Mouse (Mus musculus): ENCODE measurements around the gene Polr3gl. TPM values are rescaled to one million over a fixed set of nuclear protein-coding genes. Genes with fewer than 3 reads are reported as not detected.
A peak's percentile ranks its signal among the peaks of the same experiment; 100 is the strongest.

The Polr3gl gene
- total RNA-seq, 1 experiment = 5.7 TPM

DNA sequence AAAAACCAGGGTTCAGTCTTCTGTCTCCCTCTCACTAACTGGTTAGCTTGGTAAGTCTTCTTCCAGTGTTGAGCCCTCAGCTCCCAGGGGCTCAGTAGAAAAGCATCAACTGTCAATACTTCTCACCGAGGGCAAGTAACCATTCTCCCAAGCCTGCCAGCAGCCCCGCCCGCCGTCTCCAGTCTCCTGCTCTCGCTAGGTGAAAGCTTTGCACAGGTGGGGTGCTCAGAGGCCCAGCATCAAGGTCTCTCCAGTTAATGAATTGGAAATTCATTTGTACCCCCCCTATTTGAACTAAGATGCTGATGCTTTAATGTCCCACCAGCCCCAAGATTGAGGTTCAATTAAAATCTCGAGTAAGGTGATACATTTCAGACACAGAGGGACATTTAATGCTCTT, 12.8 kb downstream of the Polr3gl start:
- Histone ChIP-seq H3K27ac (ENCODE audit: insufficient read depth, low read depth, low read length, poor library complexity, severe bottlenecking) (no peak overlapping the region), H3K4me3 (ENCODE audit: insufficient read depth in 1 of 2, low read depth in 1 of 2, low read length in 2 of 2, poor library complexity in 1 of 2, severe bottlenecking in 1 of 2) (no peak overlapping the region), H3K9me3 (ENCODE audit: control insufficient read depth, insufficient read depth, low read depth, low read length) (no peaks in the 10 kb centered on the region), H3K4me1 (ENCODE audit: control insufficient read depth in 2 of 2, insufficient read depth in 2 of 2, low read length in 2 of 2, poor library complexity in 1 of 2) (peaks cover 0 to 20% of the 10 kb centered on the region in 2 experiments; a peak in 3 of 4 replicates), H3K9ac (ENCODE audit: insufficient read depth, low read depth, low read length, poor library complexity, severe bottlenecking) (no peak overlapping the region), H3K36me3 (ENCODE audit: control insufficient read depth, insufficient read depth, low read length, poor library complexity, severe bottlenecking) (no peaks in the 10 kb centered on the region)
- in situ Hi-C loops (cut with MboI; ENCODE audit: low sequenced_read_pairs in 2 of 2, unreplicated experiment in 2 of 2) = no loop called here
- DNase-seq (ENCODE audit: low read depth, low spot score) = no peak
- TF ChIP-seq MAFK (IDR thresholded peaks at IDR 0.05; ENCODE audit: insufficient read depth, low read depth, low read length) (no peak), HCFC1 (IDR thresholded peaks at IDR 0.05; ENCODE audit: borderline replicate concordance, insufficient read depth, low read length) (no peak), CHD2 (IDR thresholded peaks at IDR 0.05; ENCODE audit: low read depth, low read length) (no peak), ZC3H11A (IDR thresholded peaks at IDR 0.05; ENCODE audit: borderline replicate concordance, low read depth, low read length) (no peak), ZNF384 (IDR thresholded peaks at IDR 0.05; ENCODE audit: low read depth, low read length) (no peak)

DNA sequence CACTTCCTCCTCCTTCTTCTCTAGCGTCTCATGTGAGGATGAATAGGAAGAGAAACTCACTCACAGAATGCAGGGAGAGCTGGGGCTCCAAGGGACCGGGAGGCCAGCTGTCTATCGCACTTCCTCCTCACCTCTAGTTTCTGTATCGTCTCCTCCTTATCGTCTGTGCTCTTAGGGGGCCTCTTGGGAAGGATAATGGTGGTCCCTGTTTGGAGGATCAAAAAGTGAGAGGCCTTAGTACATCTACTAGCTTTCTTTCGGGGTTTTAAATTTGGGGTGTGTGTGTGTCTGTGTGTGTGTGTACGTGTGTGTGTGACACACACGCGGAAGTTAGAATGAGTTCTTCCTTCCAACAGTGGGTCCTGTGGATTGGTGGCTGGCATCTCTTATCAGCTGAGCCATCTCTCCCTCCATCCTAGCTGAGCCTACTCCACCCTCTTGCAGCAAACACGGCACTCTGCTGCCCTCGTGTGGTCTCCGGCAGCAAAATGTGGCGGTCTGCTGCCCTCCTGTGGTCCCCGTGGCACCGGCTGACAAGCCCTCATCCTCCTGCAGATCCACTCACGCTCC, 14.0 kb downstream of the Polr3gl start:
- DNase-seq (ENCODE audit: low read depth, low spot score) = peak; percentile 89
- Histone ChIP-seq H3K27ac (ENCODE audit: insufficient read depth, low read depth, low read length, poor library complexity, severe bottlenecking) (no peak overlapping the region), H3K4me3 (ENCODE audit: insufficient read depth in 1 of 2, low read depth in 1 of 2, low read length in 2 of 2, poor library complexity in 1 of 2, severe bottlenecking in 1 of 2) (peak overlapping the region in 1 of 2 experiments; percentile 2; a peak in 1 of 4 replicates), H3K4me1 (ENCODE audit: control insufficient read depth in 2 of 2, insufficient read depth in 2 of 2, low read length in 2 of 2, poor library complexity in 1 of 2) (peaks cover 0 to 29% of the 10 kb centered on the region in 2 experiments; a peak in 3 of 4 replicates), H3K9me3 (ENCODE audit: control insufficient read depth, insufficient read depth, low read depth, low read length) (no peaks in the 10 kb centered on the region), H3K36me3 (ENCODE audit: control insufficient read depth, insufficient read depth, low read length, poor library complexity, severe bottlenecking) (no peaks in the 10 kb centered on the region), H3K9ac (ENCODE audit: insufficient read depth, low read depth, low read length, poor library complexity, severe bottlenecking) (peak overlapping the region; percentile 62; the same call in 1 of the 2 replicates)
- peak; percentile 48; the same call in 1 of the 2 replicates for TF ChIP-seq HCFC1 (IDR thresholded peaks at IDR 0.05; ENCODE audit: borderline replicate concordance, insufficient read depth, low read length)
- TF ChIP-seq ZNF384 (IDR thresholded peaks at IDR 0.05; ENCODE audit: low read depth, low read length) = no peak
- TF ChIP-seq CHD2 (IDR thresholded peaks at IDR 0.05; ENCODE audit: low read depth, low read length) = no peak
- TF ChIP-seq MAFK (IDR thresholded peaks at IDR 0.05; ENCODE audit: insufficient read depth, low read depth, low read length) = no peak
- peak; percentile 100 for TF ChIP-seq ZC3H11A (IDR thresholded peaks at IDR 0.05; ENCODE audit: borderline replicate concordance, low read depth, low read length)
- in situ Hi-C loops (cut with MboI; ENCODE audit: low sequenced_read_pairs in 2 of 2, unreplicated experiment in 2 of 2) = no loop called here

DNA sequence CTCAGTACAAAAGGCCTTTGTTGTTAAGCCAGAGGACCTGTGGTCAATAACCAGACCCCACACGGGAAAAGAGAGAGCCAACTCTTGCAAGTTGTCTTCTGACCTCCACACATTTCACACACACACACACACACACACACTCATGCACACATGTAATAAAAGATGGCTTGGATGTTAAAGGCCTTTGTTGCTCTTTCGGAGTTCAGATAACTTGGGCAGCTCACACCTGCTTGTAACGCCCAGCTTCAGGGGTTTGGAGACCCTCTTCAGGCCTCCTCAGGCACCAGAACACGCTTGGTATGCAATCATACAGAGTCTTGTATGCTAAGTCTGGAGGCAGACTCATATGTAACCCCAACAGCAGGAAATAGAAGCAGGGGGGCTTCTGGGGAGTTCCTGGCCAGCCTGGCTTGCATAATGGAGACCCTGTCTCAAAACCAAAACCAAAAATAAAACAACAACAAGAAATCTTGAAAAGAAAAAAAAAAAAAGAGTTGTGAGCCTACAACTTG, 14.7 kb downstream of the Polr3gl start:
- Histone ChIP-seq H3K4me3 (ENCODE audit: insufficient read depth in 1 of 2, low read depth in 1 of 2, low read length in 2 of 2, poor library complexity in 1 of 2, severe bottlenecking in 1 of 2) (no peak overlapping the region), H3K4me1 (ENCODE audit: control insufficient read depth in 2 of 2, insufficient read depth in 2 of 2, low read length in 2 of 2, poor library complexity in 1 of 2) (peaks cover 0 to 34% of the 10 kb centered on the region in 2 experiments; a peak in 3 of 4 replicates), H3K9ac (ENCODE audit: insufficient read depth, low read depth, low read length, poor library complexity, severe bottlenecking) (no peak overlapping the region; the same call in 1 of the 2 replicates), H3K36me3 (ENCODE audit: control insufficient read depth, insufficient read depth, low read length, poor library complexity, severe bottlenecking) (no peaks in the 10 kb centered on the region), H3K27ac (ENCODE audit: insufficient read depth, low read depth, low read length, poor library complexity, severe bottlenecking) (no peak overlapping the region; the same call in 1 of the 2 replicates), H3K9me3 (ENCODE audit: control insufficient read depth, insufficient read depth, low read depth, low read length) (no peaks in the 10 kb centered on the region)
- TF ChIP-seq ZC3H11A (IDR thresholded peaks at IDR 0.05; ENCODE audit: borderline replicate concordance, low read depth, low read length) (no peak), HCFC1 (IDR thresholded peaks at IDR 0.05; ENCODE audit: borderline replicate concordance, insufficient read depth, low read length) (no peak), ZNF384 (IDR thresholded peaks at IDR 0.05; ENCODE audit: low read depth, low read length) (no peak), MAFK (IDR thresholded peaks at IDR 0.05; ENCODE audit: insufficient read depth, low read depth, low read length) (no peak), CHD2 (IDR thresholded peaks at IDR 0.05; ENCODE audit: low read depth, low read length) (no peak)
- no peak for DNase-seq (ENCODE audit: low read depth, low spot score)
- in situ Hi-C loops (cut with MboI; ENCODE audit: low sequenced_read_pairs in 2 of 2, unreplicated experiment in 2 of 2) = no loop called here

GRCm38 (mm10) chr3:96578561-96579238, 15.3 kb downstream of the Polr3gl start:
- H3K36me3 ChIP-seq (ENCODE audit: control insufficient read depth, insufficient read depth, low read length, poor library complexity, severe bottlenecking) = no peaks in the 10 kb centered on the region
- H3K27ac ChIP-seq (ENCODE audit: insufficient read depth, low read depth, low read length, poor library complexity, severe bottlenecking) = peak overlapping the region; percentile 100; the same call in 1 of the 2 replicates

More at GRCm38 (mm10) chr3:96578561-96579238, 15.3 kb downstream of the Polr3gl start:
- in situ Hi-C loops (cut with MboI; ENCODE audit: low sequenced_read_pairs in 2 of 2, unreplicated experiment in 2 of 2) = no loop called here
- Histone ChIP-seq H3K9ac (ENCODE audit: insufficient read depth, low read depth, low read length, poor library complexity, severe bottlenecking) (peak overlapping the region; percentile 4; the same call in 1 of the 2 replicates), H3K4me3 (ENCODE audit: insufficient read depth in 1 of 2, low read depth in 1 of 2, low read length in 2 of 2, poor library complexity in 1 of 2, severe bottlenecking in 1 of 2) (no peak overlapping the region), H3K4me1 (ENCODE audit: control insufficient read depth in 2 of 2, insufficient read depth in 2 of 2, low read length in 2 of 2, poor library complexity in 1 of 2) (peaks cover 0 to 38% of the 10 kb centered on the region in 2 experiments; a peak in 3 of 4 replicates), H3K9me3 (ENCODE audit: control insufficient read depth, insufficient read depth, low read depth, low read length) (no peaks in the 10 kb centered on the region)
- TF ChIP-seq ZNF384 (IDR thresholded peaks at IDR 0.05; ENCODE audit: low read depth, low read length) (no peak), ZC3H11A (IDR thresholded peaks at IDR 0.05; ENCODE audit: borderline replicate concordance, low read depth, low read length) (no peak), CHD2 (IDR thresholded peaks at IDR 0.05; ENCODE audit: low read depth, low read length) (no peak), MAFK (IDR thresholded peaks at IDR 0.05; ENCODE audit: insufficient read depth, low read depth, low read length) (no peak), HCFC1 (IDR thresholded peaks at IDR 0.05; ENCODE audit: borderline replicate concordance, insufficient read depth, low read length) (no peak)
- DNase-seq (ENCODE audit: low read depth, low spot score) = no peak

Data from ES-E14 (cell line).